Mouse (Mus musculus): ENCODE measurements around the gene Sac3d1. TPM values are rescaled to one million over a fixed set of nuclear protein-coding genes. Genes with fewer than 3 reads are reported as not detected.
A peak's percentile ranks its signal among the peaks of the same experiment; 100 is the strongest.

Gene Sac3d1
- total and polyA plus RNA-seq, 3 experiments: 44.4 to 49.3 TPM; not detected in 1

DNA sequence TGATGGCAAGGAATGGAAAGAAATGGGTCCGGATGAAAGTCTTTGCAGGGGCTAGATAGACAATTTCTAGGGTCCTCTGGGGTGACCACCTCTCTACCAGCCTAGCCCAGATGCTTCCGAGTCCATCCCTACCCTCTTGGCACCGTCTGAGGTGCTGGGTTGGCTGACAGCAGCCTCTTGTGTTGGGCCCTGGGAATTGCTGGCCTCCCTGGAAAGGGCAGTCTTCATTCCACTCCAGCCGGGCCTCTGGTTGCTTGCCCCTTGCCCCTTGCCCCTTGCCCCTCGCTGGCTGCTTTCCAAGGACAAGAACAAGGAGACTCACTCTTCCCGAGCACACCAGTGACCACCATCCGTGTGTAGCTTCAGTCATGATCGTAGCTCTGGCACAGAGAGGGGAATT is 37.9 kb upstream of the Sac3d1 start:
- TF ChIP-seq CTCF (IDR thresholded peaks at IDR 0.05 in 2 of 3, conservative IDR thresholded peaks at IDR 0.05 in 1 of 3; ENCODE audit: control insufficient read depth in 1 of 3, insufficient read depth in 1 of 3, low read depth in 2 of 3, low read length in 3 of 3, poor library complexity in 1 of 3, severe bottlenecking in 1 of 3): peak in 2 of 3 experiments; percentile 2 to 21; a peak in 1 of 6 replicates
- no peak for TF ChIP-seq RCOR1 (IDR thresholded peaks at IDR 0.05; ENCODE audit: low read depth, low read length)

GRCm38 (mm10) chr19:6155174-6155573 is 36.7 kb upstream of the Sac3d1 start:
- Histone ChIP-seq H3K9me3 (replicated peaks; ENCODE audit: insufficient read depth, low read length) (no peaks in the 10 kb centered on the region), H3K79me2 (ENCODE audit: control insufficient read depth, insufficient read depth, low read length, poor library complexity) (no peaks in the 10 kb centered on the region), H3K4me1 (ENCODE audit: control insufficient read depth in 1 of 2, insufficient read depth in 2 of 2, low read length in 2 of 2) (peaks cover 2 to 14% of the 10 kb centered on the region in 2 experiments; a peak in 3 of 4 replicates), H3K27ac (ENCODE audit: control insufficient read depth, low read depth, low read length) (no peak overlapping the region; the same call in 1 of the 2 replicates), H3K27me3 (ENCODE audit: control insufficient read depth in 1 of 2, insufficient read depth in 2 of 2, low read length in 2 of 2) (peaks cover 0 to 4% of the 10 kb centered on the region in 2 experiments), H3K9ac (ENCODE audit: control insufficient read depth, low read depth, low read length, poor library complexity, severe bottlenecking) (no peak overlapping the region; the same call in 1 of the 2 replicates), H3K36me3 (ENCODE audit: control insufficient read depth in 1 of 2, insufficient read depth in 2 of 2, low read length in 2 of 2) (peaks cover 0 to 6% of the 10 kb centered on the region in 2 experiments; a peak in 1 of 4 replicates), H3K4me3 (ENCODE audit: control insufficient read depth in 1 of 2, insufficient read depth in 1 of 2, low read depth in 2 of 2, low read length in 2 of 2) (no peak overlapping the region)
- peak; percentile 67 for DNase-seq (ENCODE audit: low read depth, low spot score)
- TF ChIP-seq MXI1 (IDR thresholded peaks at IDR 0.05; ENCODE audit: low read depth, low read length): 0 out of 2 replicates have a peak, but pooled peaks have one; percentile 37
- TF ChIP-seq MAX (IDR thresholded peaks at IDR 0.05; ENCODE audit: low read length): peak; percentile 41; the same call in 1 of the 2 replicates
- TF ChIP-seq TCF12 (IDR thresholded peaks at IDR 0.05; ENCODE audit: low read depth, low read length): peak; percentile 64; the same call in 1 of the 2 replicates
- TF ChIP-seq MYC (IDR thresholded peaks at IDR 0.05; ENCODE audit: low read depth, low read length): no peak
- TF ChIP-seq GABPA (IDR thresholded peaks at IDR 0.05; ENCODE audit: low read depth, low read length): no peak
- peak; percentile 27; the same call in 1 of the 2 replicates for TF ChIP-seq GATA1 (IDR thresholded peaks at IDR 0.05; ENCODE audit: low read depth, low read length)
- TF ChIP-seq EP300 (IDR thresholded peaks at IDR 0.05; ENCODE audit: low read depth in 1 of 2, low read length in 2 of 2): peak; percentile 63 to 73
- TF ChIP-seq MAZ (IDR thresholded peaks at IDR 0.05; ENCODE audit: low read depth, low read length): no peak
- TF ChIP-seq ETS1 (IDR thresholded peaks at IDR 0.05; ENCODE audit: low read depth, low read length): peak; percentile 43; the same call in 1 of the 2 replicates
- TF ChIP-seq RAD21 (IDR thresholded peaks at IDR 0.05; ENCODE audit: low read depth, low read length): no peak
- peak; percentile 64 for TF ChIP-seq TAL1 (IDR thresholded peaks at IDR 0.05; ENCODE audit: low read length)

More for the DNA sequence above, 37.9 kb upstream of the Sac3d1 start:
- Histone ChIP-seq H3K27ac (ENCODE audit: control insufficient read depth, low read depth, low read length) (no peak overlapping the region), H3K4me3 (ENCODE audit: control insufficient read depth in 1 of 2, insufficient read depth in 1 of 2, low read depth in 2 of 2, low read length in 2 of 2) (no peak overlapping the region), H3K9ac (ENCODE audit: control insufficient read depth, low read depth, low read length, poor library complexity, severe bottlenecking) (no peak overlapping the region), H3K79me2 (ENCODE audit: control insufficient read depth, insufficient read depth, low read length, poor library complexity) (no peaks in the 10 kb centered on the region), H3K4me1 (ENCODE audit: control insufficient read depth in 1 of 2, insufficient read depth in 2 of 2, low read length in 2 of 2) (peaks cover 2 to 14% of the 10 kb centered on the region in 2 experiments; a peak in 3 of 4 replicates), H3K27me3 (ENCODE audit: control insufficient read depth in 1 of 2, insufficient read depth in 2 of 2, low read length in 2 of 2) (peaks cover 0 to 4% of the 10 kb centered on the region in 2 experiments; a peak in 3 of 4 replicates), H3K36me3 (ENCODE audit: control insufficient read depth in 1 of 2, insufficient read depth in 2 of 2, low read length in 2 of 2) (peaks cover 0 to 6% of the 10 kb centered on the region in 2 experiments; a peak in 1 of 4 replicates), H3K9me3 (replicated peaks; ENCODE audit: insufficient read depth, low read length) (no peaks in the 10 kb centered on the region)
- no peak for DNase-seq (ENCODE audit: low read depth, low spot score)

DNA sequence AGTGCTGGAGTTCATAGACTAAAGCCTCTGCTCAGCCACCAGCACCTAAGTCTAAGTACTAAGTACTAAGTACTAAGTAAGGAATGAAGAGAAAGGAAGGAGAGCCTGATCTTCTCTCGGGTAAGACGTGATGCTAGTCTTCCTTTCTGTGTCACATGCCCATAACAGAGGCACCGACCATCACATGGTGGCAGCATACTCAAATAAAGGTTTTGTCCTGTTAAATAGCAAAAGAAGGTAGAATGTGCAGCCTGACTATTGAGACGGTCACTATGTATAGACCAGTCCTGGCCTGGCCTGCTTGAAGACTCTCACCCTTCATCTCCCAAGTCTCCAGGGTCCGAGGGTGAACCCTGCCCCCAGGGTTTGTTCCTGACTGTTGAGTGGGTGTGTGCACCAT is 26.4 kb upstream of the Sac3d1 start:
- Histone ChIP-seq H3K27ac (ENCODE audit: control insufficient read depth, low read depth, low read length) (no peak overlapping the region), H3K36me3 (ENCODE audit: control insufficient read depth in 1 of 2, insufficient read depth in 2 of 2, low read length in 2 of 2) (peaks cover 0 to 7% of the 10 kb centered on the region in 2 experiments; a peak in 2 of 4 replicates), H3K4me1 (ENCODE audit: control insufficient read depth in 1 of 2, insufficient read depth in 2 of 2, low read length in 2 of 2) (peaks cover 2 to 9% of the 10 kb centered on the region in 2 experiments; a peak in 3 of 4 replicates), H3K9me3 (replicated peaks; ENCODE audit: insufficient read depth, low read length) (no peaks in the 10 kb centered on the region), H3K9ac (ENCODE audit: control insufficient read depth, low read depth, low read length, poor library complexity, severe bottlenecking) (no peak overlapping the region), H3K27me3 (ENCODE audit: control insufficient read depth in 1 of 2, insufficient read depth in 2 of 2, low read length in 2 of 2) (no peaks in the 10 kb centered on the region; a peak in 1 of 4 replicates), H3K4me3 (ENCODE audit: control insufficient read depth in 1 of 2, insufficient read depth in 1 of 2, low read depth in 2 of 2, low read length in 2 of 2) (no peak overlapping the region), H3K79me2 (ENCODE audit: control insufficient read depth, insufficient read depth, low read length, poor library complexity) (peaks cover 5% of the 10 kb centered on the region; the same call in 1 of the 2 replicates)
- TF ChIP-seq USF2 (IDR thresholded peaks at IDR 0.05; ENCODE audit: borderline replicate concordance in 1 of 2, insufficient read depth in 1 of 2, low read depth in 1 of 2, low read length in 2 of 2) (no peak), CTCF (IDR thresholded peaks at IDR 0.05 in 2 of 3, conservative IDR thresholded peaks at IDR 0.05 in 1 of 3; ENCODE audit: control insufficient read depth in 1 of 3, insufficient read depth in 1 of 3, low read depth in 2 of 3, low read length in 3 of 3, poor library complexity in 1 of 3, severe bottlenecking in 1 of 3) (peak in 1 of 3 experiments; percentile 3; a peak in 1 of 6 replicates)
- DNase-seq (ENCODE audit: low read depth, low spot score): no peak

Data from MEL (cell line).